Mouse (Mus musculus) bone marrow macrophage, adult 2 months (primary cell): Measurements from ENCODE around the gene Atxn7l3.

Source experiments
- CTCF ChIP-seq: IDR thresholded peaks from 2 replicates; pipeline ENCODE4 v1.5.1; 2012; ENCODE audit warnings: low read depth, mild to moderate bottlenecking, low read length, moderate library complexity
- POLR2A ChIP-seq: IDR thresholded peaks from 2 replicates; pipeline ENCODE4 v1.6.1; 2012; ENCODE audit warnings: mild to moderate bottlenecking, low read depth, low read length, borderline replicate concordance

- TF ChIP-seq CTCF = no peak
- TF ChIP-seq POLR2A = no peak
These were observed 20.0 kb downstream of the Atxn7l3 start for GRCm38 (mm10) chr11:102276411-102276915.
